Mouse (Mus musculus) ovary, postnatal 14 days (tissue): ENCODE data around the gene Rnf128.

Experiments used
- DNase-seq: peaks from one replicate; pipeline ENCODE4 v3.0.0; 2022; ENCODE audit warnings: low spot score

Rnf128 gene

GRCm38 (mm10) chrX:139622071-139622470, 59.0 kb downstream of the Rnf128 start:
- no peak for DNase-seq

GRCm38 (mm10) chrX:139634758-139635157, 71.6 kb downstream of the Rnf128 start:
- DNase-seq: no peak

- no peak for DNase-seq
These were observed 76.6 kb downstream of the Rnf128 start for GRCm38 (mm10) chrX:139639744-139640143.

GRCm38 (mm10) chrX:139640418-139640817, 77.3 kb downstream of the Rnf128 start:
- no peak for DNase-seq

GRCm38 (mm10) chrX:139652226-139652625, 89.1 kb downstream of the Rnf128 start:
- DNase-seq: no peak

GRCm38 (mm10) chrX:139653292-139653691, 90.2 kb downstream of the Rnf128 start:
- no peak for DNase-seq

- DNase-seq: no peak
These were observed 91.4 kb downstream of the Rnf128 start for GRCm38 (mm10) chrX:139654350-139655063.

- no peak for DNase-seq
These were observed 99.0 kb downstream of the Rnf128 start for GRCm38 (mm10) chrX:139662111-139662510.

GRCm38 (mm10) chrX:139665829-139666228, 102.7 kb downstream of the Rnf128 start:
- DNase-seq: no peak

GRCm38 (mm10) chrX:139684410-139684774, 121.3 kb downstream of the Rnf128 start:
- DNase-seq: no peak

GRCm38 (mm10) chrX:139684775-139685695, 121.9 kb downstream of the Rnf128 start, which contains the start of gene Tbc1d8b:
Gene Tbc1d8b, plus strand, starts transcription at chrX:139684996.
- DNase-seq: peak; percentile 52

- DNase-seq: no peak
These were observed 151.3 kb downstream of the Rnf128 start, which contains the start of gene Gm15013 for GRCm38 (mm10) chrX:139714381-139714780. Gene Gm15013, minus strand, starts transcription at chrX:139714481.

- no peak for DNase-seq
These were observed 159.2 kb downstream of the Rnf128 start for GRCm38 (mm10) chrX:139722350-139722749.
